11 mouse cellular contexts compared by ENCODE assay signal in genomic region chr2:20445156-20446155, GRCm38 (mm10).
DNase-seq lines count a peak whose midpoint lies in the region; ATAC-seq and TF ChIP-seq lines count a peak whose summit lies in the region.
"Had no signal": no experiment of that assay in that cellular context is flagged by ENCODE, and none has a peak within 500 bp of the region (broad histone marks: within the 10 kb centered on the region; RNA-seq: fewer than 3 reads in every experiment).

No protein-coding gene starts in this region.

- no peaks in the 10 kb centered on the region for H3K36me3 ChIP-seq in midbrain, embryonic 11.5 days (ENCODE audit: control insufficient read depth, insufficient read depth, low read length)
- H3K36me3 ChIP-seq in midbrain, postnatal 0 days (ENCODE audit: insufficient read depth, low read length): no peaks in the 10 kb centered on the region
- no peaks in the 10 kb centered on the region for H3K36me3 ChIP-seq in heart, postnatal 0 days (replicated peaks; ENCODE audit: control insufficient read depth, insufficient read depth, low read length)
- no peaks in the 10 kb centered on the region for H3K36me3 ChIP-seq in stomach, embryonic 16.5 days (ENCODE audit: control insufficient read depth, insufficient read depth, low read length)
- H3K36me3 ChIP-seq: forebrain, embryonic 12.5 days; neural tube, embryonic 13.5 days had no signal

- ATAC-seq in midbrain, embryonic 11.5 days (ENCODE audit: low FRiP score): no peak
- no peak for ATAC-seq in midbrain, postnatal 0 days (ENCODE audit: low FRiP score)
- peak; percentile 60; the same call in 1 of the 2 replicates for ATAC-seq in heart, postnatal 0 days (ENCODE audit: insufficient read depth, low read depth)
- ATAC-seq in stomach, embryonic 16.5 days (ENCODE audit: insufficient read depth, low FRiP score): peak; percentile 60; the same call in 1 of the 2 replicates

- WGBS in midbrain, embryonic 11.5 days: 77% methylated on average over 17 of the region's 17 CpGs
- 59% methylated on average over 17 of the region's 17 CpGs for WGBS in midbrain, postnatal 0 days
- 32% methylated on average over 17 of the region's 17 CpGs for WGBS in heart, postnatal 0 days
- WGBS in stomach, embryonic 16.5 days: 44% methylated on average over 17 of the region's 17 CpGs

- no peaks in the 10 kb centered on the region for H3K27me3 ChIP-seq in midbrain, embryonic 11.5 days (ENCODE audit: control insufficient read depth, insufficient read depth, low read length)
- no peaks in the 10 kb centered on the region for H3K27me3 ChIP-seq in midbrain, postnatal 0 days (ENCODE audit: insufficient read depth, low read length)
- H3K27me3 ChIP-seq in heart, postnatal 0 days (ENCODE audit: control insufficient read depth, insufficient read depth, low read length): no peaks in the 10 kb centered on the region
- no peaks in the 10 kb centered on the region for H3K27me3 ChIP-seq in stomach, embryonic 16.5 days (ENCODE audit: control insufficient read depth, insufficient read depth, low read length)
- H3K27me3 ChIP-seq: forebrain, embryonic 12.5 days; neural tube, embryonic 13.5 days had no signal

- no peak overlapping the region for H3K4me2 ChIP-seq in midbrain, embryonic 11.5 days
- H3K4me2 ChIP-seq in midbrain, postnatal 0 days (ENCODE audit: low read depth, low read length, poor library complexity, severe bottlenecking): no peak overlapping the region
- peak overlapping the region; percentile 2; the same call in 1 of the 2 replicates for H3K4me2 ChIP-seq in heart, postnatal 0 days (ENCODE audit: low read depth, low read length)
- peak overlapping the region; percentile 25; the same call in 1 of the 2 replicates for H3K4me2 ChIP-seq in stomach, embryonic 16.5 days (ENCODE audit: low read depth, low read length)
- H3K4me2 ChIP-seq: forebrain, embryonic 12.5 days; neural tube, embryonic 13.5 days had no signal

- H3K9me3 ChIP-seq in midbrain, embryonic 11.5 days (ENCODE audit: control insufficient read depth, low read length): no peaks in the 10 kb centered on the region
- H3K9me3 ChIP-seq in midbrain, postnatal 0 days (ENCODE audit: low read length): no peaks in the 10 kb centered on the region
- no peaks in the 10 kb centered on the region for H3K9me3 ChIP-seq in heart, postnatal 0 days (replicated peaks; ENCODE audit: control insufficient read depth, low read length)
- no peaks in the 10 kb centered on the region for H3K9me3 ChIP-seq in stomach, embryonic 16.5 days (replicated peaks; ENCODE audit: control insufficient read depth, low read length)
- H3K9me3 ChIP-seq: forebrain, embryonic 12.5 days; neural tube, embryonic 13.5 days had no signal

- DNase-seq in midbrain, embryonic 11.5 days (ENCODE audit: low spot score, missing footprints): peak; percentile 74
- no peak for DNase-seq in midbrain, postnatal 0 days (ENCODE audit: low spot score)
- DNase-seq in heart, postnatal 0 days (ENCODE audit: low spot score): peak; percentile 32
- peak; percentile 52 to 61 for DNase-seq in kidney, postnatal 36 days
- DNase-seq in cerebellum, adult 18-20 months: no peak
- no peak for DNase-seq in left cerebral cortex, adult 18-20 months (ENCODE audit: low spot score in 2 of 2)
- no peak for DNase-seq in cerebellum, adult 9-10 months
- DNase-seq: layer of hippocampus, postnatal 36 days had no signal

- H3K4me1 ChIP-seq in midbrain, embryonic 11.5 days (ENCODE audit: control insufficient read depth, insufficient read depth, low read length): no peaks in the 10 kb centered on the region
- H3K4me1 ChIP-seq in midbrain, postnatal 0 days (ENCODE audit: insufficient read depth, low read length): no peaks in the 10 kb centered on the region
- H3K4me1 ChIP-seq in heart, postnatal 0 days (ENCODE audit: control insufficient read depth, insufficient read depth): peaks cover 22% of the 10 kb centered on the region
- peaks cover 18% of the 10 kb centered on the region for H3K4me1 ChIP-seq in stomach, embryonic 16.5 days (ENCODE audit: control insufficient read depth, insufficient read depth, low read length)
- H3K4me1 ChIP-seq: forebrain, embryonic 12.5 days had no signal

- no peak overlapping the region for H3K4me3 ChIP-seq in midbrain, embryonic 11.5 days (ENCODE audit: low read depth, low read length)
- H3K4me3 ChIP-seq in midbrain, postnatal 0 days (ENCODE audit: low read depth, low read length): no peak overlapping the region
- H3K4me3 ChIP-seq in heart, postnatal 0 days (ENCODE audit: low read depth, low read length): no peak overlapping the region
- H3K4me3 ChIP-seq in stomach, embryonic 16.5 days (replicated peaks; ENCODE audit: low read length): no peak overlapping the region
- H3K4me3 ChIP-seq: forebrain, embryonic 12.5 days; neural tube, embryonic 13.5 days had no signal

- TF ChIP-seq CTCF in midbrain, postnatal 0 days (IDR thresholded peaks at IDR 0.05): no peak
- TF ChIP-seq CTCF in heart, postnatal 0 days (IDR thresholded peaks at IDR 0.05; ENCODE audit: low read depth): no peak

- H3K9ac ChIP-seq in midbrain, embryonic 11.5 days (ENCODE audit: low read length): no peak overlapping the region
- no peak overlapping the region for H3K9ac ChIP-seq in midbrain, postnatal 0 days (replicated peaks; ENCODE audit: low read length, poor library complexity, severe bottlenecking)
- no peak overlapping the region for H3K9ac ChIP-seq in heart, postnatal 0 days (replicated peaks; ENCODE audit: low read depth, low read length)
- no peak overlapping the region for H3K9ac ChIP-seq in stomach, embryonic 16.5 days (ENCODE audit: low read length)
- H3K9ac ChIP-seq: forebrain, embryonic 12.5 days; neural tube, embryonic 13.5 days had no signal

- H3K27ac ChIP-seq in midbrain, embryonic 11.5 days (ENCODE audit: low read depth, low read length): no peak overlapping the region
- H3K27ac ChIP-seq in midbrain, postnatal 0 days (ENCODE audit: low read depth, low read length): no peak overlapping the region
- H3K27ac ChIP-seq in heart, postnatal 0 days (ENCODE audit: low read depth): peak overlapping the region; percentile 60
- H3K27ac ChIP-seq in stomach, embryonic 16.5 days (ENCODE audit: low read length): peak overlapping the region; percentile 60; the same call in 1 of the 2 replicates
- H3K27ac ChIP-seq: forebrain, embryonic 12.5 days; neural tube, embryonic 13.5 days had no signal

- peak; percentile 65 for TF ChIP-seq EP300 in heart, postnatal 0 days (IDR thresholded peaks at IDR 0.05; ENCODE audit: low read depth)

Comparison
In these comparisons a context has a peak if more than half of its experiments do, and no peak if none do; other contexts are left out.
1. DNase-seq: peak in midbrain, embryonic 11.5 days (single experiment), heart, postnatal 0 days (single experiment) and kidney, postnatal 36 days (2 of 2); none in midbrain, postnatal 0 days (single experiment), cerebellum, adult 18-20 months (0 of 2), left cerebral cortex, adult 18-20 months (0 of 2) and cerebellum, adult 9-10 months (single experiment).
2. ATAC-seq: peak in heart, postnatal 0 days (single experiment) and stomach, embryonic 16.5 days (single experiment); none in midbrain, embryonic 11.5 days (single experiment) and midbrain, postnatal 0 days (single experiment).
3. H3K27ac ChIP-seq: peak in heart, postnatal 0 days (single experiment) and stomach, embryonic 16.5 days (single experiment); none in midbrain, embryonic 11.5 days (single experiment) and midbrain, postnatal 0 days (single experiment).
4. H3K4me2 ChIP-seq: peak in heart, postnatal 0 days (single experiment) and stomach, embryonic 16.5 days (single experiment); none in midbrain, embryonic 11.5 days (single experiment) and midbrain, postnatal 0 days (single experiment).